Mouse (Mus musculus): ENCODE data around the gene Pappa.

The Pappa gene

GRCm38 (mm10) chr4:65166288-65166835 lies 42.4 kb downstream of the Pappa start:
- DNase-seq (ENCODE audit: low spot score) = no peak

- DNase-seq (ENCODE audit: low spot score) = no peak
Observed at GRCm38 (mm10) chr4:65174505-65174904, 50.5 kb downstream of the Pappa start.

DNA sequence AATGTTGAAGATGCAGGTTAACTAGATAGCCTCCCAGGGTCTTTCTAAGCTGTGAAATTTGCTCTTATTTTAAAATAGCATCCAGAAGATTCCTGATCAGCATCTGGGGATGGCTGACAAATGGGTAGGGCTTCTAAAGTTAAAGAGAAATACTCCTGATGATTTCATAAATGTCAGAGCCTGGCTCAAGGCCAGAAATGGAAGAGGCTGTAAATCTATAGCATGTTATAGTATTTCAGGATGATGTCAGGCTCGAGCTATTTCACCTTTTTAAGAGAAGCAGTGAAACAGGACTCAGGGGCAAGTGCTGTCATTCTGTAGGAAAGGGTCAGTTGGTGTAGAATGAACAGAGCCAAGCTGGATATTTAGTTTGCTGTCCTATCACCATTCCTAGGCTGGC lies 54.2 kb downstream of the Pappa start:
- DNase-seq (ENCODE audit: low spot score) = no peak

DNA sequence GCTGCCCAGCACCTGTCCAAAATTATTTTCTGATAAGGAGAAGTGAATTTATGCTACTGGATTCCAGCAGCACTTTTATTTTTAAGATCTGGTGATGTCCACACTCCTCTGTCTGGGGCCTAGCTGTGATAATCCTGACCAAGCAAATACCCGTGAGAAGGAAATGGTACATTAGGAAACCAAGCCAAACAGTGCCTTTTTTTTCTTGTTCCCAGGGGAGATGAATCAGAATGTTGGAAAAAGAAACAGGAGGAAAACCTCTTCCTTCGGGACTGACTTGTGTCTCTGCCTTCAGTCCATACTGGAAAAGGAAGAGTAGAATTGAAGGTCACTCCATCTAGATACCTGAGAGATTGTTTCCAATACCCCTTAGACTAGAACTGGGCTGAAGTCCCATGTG lies 63.3 kb downstream of the Pappa start:
- no peak for DNase-seq (ENCODE audit: low spot score)

DNA sequence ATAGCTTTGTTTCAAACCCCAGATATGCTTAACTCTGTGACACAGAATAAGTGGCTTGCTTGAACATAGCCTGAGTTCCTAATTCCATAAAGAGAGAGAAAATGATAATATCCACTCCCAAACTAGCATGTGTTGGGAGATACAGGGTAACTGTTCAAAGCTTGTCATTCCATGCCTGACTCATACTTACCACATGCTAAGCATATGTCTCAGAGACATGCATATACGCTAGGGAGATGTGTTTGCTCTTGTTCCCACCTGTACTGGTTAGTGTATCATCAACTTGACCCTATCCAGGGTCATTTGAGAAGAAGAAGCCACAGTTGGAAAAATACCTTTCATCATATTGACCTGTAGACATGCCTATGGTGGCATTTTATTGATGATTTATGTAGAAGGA lies 63.7 kb downstream of the Pappa start:
- no peak for DNase-seq (ENCODE audit: low spot score)

GRCm38 (mm10) chr4:65188921-65189485 lies 65.0 kb downstream of the Pappa start:
- no peak for DNase-seq (ENCODE audit: low spot score)

GRCm38 (mm10) chr4:65192810-65193209 lies 68.8 kb downstream of the Pappa start:
- no peak for DNase-seq (ENCODE audit: low spot score)

- DNase-seq (ENCODE audit: low spot score) = no peak
Observed at GRCm38 (mm10) chr4:65195971-65196370, 72.0 kb downstream of the Pappa start.

- DNase-seq (ENCODE audit: low spot score) = no peak
Observed at GRCm38 (mm10) chr4:65203666-65204065, 79.7 kb downstream of the Pappa start.

- DNase-seq (ENCODE audit: low spot score) = no peak
Observed at GRCm38 (mm10) chr4:65205446-65205845, 81.5 kb downstream of the Pappa start.

- no peak for DNase-seq (ENCODE audit: low spot score)
Observed at GRCm38 (mm10) chr4:65209369-65210015, 85.5 kb downstream of the Pappa start.

- DNase-seq (ENCODE audit: low spot score) = no peak
Observed at GRCm38 (mm10) chr4:65216682-65217081, 92.7 kb downstream of the Pappa start.

DNA sequence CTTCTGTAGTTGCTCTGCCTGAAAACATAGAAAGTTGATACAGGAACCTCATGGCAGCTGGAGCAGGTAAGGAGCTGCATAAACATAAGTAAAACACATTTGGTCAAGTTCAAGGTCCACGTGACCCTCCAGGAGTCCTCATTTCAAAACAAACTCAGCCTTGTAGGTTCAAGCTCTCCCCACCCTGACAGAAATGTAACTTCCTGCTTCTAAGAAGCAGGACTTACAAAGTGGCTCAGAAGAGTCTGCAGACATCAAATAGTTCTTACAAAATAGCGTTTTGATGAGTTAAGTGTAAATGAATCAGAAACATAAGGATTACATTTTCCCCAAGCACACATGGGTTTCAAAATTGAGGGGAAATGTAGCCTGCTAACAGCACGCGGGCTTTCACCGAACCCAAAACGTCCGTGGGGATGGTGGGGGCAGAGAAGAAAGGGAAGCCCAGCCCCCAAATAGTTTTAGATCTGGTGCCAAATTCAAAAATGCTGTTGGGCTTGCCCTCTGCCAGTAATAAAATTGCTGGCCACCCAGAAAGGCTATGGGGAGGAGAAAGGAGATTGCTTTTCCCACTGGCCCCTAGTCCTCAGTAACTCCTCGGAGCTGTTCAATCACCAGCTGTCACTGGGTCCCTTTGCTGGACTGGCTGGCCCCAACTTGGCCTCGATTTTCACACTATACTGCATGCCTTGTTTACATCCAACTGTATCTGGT lies 93.8 kb downstream of the Pappa start:
- DNase-seq (ENCODE audit: low spot score) = no peak

- DNase-seq (ENCODE audit: low spot score) = no peak
Observed at GRCm38 (mm10) chr4:65223901-65224300, 99.9 kb downstream of the Pappa start.

DNA sequence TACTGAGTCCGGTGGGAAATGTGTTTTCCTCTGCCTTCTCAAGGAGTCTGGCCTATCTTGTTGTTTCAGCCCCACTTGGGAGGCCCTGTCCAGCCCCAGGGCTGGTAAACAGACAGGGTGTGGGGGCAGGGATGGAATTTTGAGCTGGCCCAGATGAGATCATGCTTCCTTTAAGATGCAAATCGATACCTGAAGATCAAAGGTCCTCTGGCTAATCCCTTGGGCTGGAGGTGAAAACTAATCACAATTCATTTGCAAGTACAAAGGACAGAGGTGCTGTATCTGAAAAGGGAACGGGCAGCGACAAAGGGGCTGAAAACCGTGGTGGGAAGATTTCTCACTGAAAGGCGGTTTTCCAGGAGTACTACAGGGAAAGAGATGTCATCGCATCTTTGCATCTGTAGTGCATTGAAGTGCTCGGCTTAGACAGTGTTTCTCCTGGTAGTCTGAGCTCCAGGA lies 114.6 kb downstream of the Pappa start:
- DNase-seq (ENCODE audit: low spot score) = no peak

DNA sequence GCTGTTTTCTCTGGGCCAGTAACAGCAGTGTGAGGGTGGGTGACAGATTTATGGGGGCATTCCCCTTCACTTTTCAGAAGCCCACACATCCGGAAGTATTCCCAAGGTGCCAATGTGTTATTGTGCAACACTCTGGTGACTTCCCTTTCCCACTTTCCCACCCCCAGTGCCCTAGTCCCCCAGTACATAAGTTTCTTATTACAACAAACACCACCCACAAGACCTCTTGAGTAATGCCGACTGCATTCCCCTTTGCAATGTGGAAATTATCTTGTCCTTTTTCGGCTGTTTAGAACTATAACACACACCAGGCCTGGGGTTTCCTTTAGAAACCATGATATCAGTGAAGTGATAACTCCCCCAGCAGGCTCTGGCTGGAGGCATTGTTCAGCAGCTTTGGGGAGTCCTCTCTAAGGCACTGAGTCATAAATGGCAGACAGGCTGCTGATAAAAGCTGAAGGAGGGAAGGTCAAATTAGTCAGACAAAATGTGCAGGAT lies 118.5 kb downstream of the Pappa start:
- no peak for DNase-seq (ENCODE audit: low spot score)

- no peak for DNase-seq (ENCODE audit: low spot score)
Observed at GRCm38 (mm10) chr4:65243245-65243644, 119.3 kb downstream of the Pappa start.

GRCm38 (mm10) chr4:65245015-65245414 lies 121.0 kb downstream of the Pappa start:
- DNase-seq (ENCODE audit: low spot score) = no peak

DNA sequence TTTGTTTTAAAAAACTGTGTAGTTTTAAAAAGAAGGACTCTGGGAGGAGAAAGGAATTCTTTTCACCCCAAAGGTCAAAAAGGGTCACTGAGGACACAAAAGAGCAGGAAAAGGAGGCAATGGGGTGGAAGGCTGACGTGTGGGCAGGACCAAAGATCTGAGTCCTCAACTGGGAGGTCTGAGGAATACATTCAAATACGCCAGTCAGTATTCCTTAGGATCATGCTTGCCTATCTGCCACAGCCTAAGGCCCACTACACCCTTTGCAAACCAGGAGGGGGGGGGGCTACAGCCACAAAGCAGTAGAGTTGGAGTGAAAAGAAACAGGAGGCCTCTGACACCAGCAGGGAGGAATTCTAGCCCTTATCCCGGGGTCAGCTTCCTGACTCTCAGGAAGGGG lies 121.5 kb downstream of the Pappa start:
- no peak for DNase-seq (ENCODE audit: low spot score)

- DNase-seq (ENCODE audit: low spot score) = no peak
Observed at GRCm38 (mm10) chr4:65252193-65252592, 128.2 kb downstream of the Pappa start.

GRCm38 (mm10) chr4:65254073-65254472 lies 130.1 kb downstream of the Pappa start:
- DNase-seq (ENCODE audit: low spot score) = no peak

DNA sequence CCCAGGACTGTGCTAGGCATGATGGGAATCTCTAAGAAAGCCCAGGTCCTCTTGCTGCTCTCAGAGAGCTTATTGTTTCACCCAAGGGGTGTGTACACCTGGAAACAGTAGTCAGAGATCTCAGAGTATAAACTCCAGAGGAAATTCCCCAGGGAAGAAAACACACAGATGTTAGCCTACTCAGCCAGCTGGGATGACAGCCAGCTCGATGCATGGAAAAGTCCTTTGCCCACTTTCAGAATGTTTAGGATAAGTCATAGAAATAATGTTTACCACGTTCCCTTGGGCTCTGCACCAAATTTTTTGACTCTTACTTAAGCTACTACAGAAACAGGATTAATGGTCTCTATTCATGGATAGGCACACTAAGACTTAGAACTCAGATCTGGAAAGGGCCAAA lies 143.1 kb downstream of the Pappa start:
- no peak for DNase-seq (ENCODE audit: low spot score)

DNA sequence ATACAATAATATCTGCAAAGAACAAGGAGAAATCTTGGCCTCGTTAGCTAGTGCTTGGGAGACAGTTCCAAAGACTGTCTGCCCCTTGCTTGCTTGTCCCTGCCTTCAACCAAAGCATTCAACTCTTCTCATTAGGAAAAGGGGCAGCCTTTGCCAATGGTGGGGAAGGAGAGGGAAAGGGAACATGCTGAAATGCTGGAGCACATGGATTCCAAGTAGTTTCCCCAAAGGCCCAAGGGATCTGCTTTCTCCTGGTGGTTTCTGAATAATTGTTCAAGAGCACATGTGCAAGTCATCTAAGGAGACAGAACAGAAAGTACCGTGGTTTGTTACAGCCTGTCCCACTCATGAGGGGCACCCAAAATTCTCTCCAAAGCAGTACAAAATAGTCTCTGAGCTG lies 146.0 kb downstream of the Pappa start:
- no peak for DNase-seq (ENCODE audit: low spot score)
